Mouse (Mus musculus) lung, postnatal 36 days (tissue): ENCODE measurements around the gene Zfp513.

Source experiments
- DNase-seq: peaks from one replicate; pipeline ENCODE4 v3.0.0; 2022; ENCODE audit warnings: mixed read lengths

Zfp513 gene

DNA sequence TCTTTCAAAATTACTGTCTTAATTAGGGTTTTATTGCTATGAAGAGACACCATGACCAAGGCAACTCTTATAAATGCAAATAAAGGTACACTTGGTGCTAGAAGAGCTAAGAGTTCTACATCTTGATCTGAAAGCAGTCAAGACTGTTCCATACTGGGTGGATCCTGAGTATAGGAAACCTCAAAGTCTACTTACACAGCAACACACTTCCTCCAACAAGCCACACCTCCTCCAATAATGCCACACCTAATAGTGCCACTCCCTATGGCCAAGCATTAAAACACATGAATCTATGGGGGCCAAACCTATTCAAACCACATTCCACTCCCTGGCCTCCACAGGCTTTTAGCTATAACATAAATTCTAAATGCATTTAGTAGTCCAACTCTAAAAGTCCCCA is 39.6 kb downstream of the Zfp513 start:
- no peak for DNase-seq

DNA sequence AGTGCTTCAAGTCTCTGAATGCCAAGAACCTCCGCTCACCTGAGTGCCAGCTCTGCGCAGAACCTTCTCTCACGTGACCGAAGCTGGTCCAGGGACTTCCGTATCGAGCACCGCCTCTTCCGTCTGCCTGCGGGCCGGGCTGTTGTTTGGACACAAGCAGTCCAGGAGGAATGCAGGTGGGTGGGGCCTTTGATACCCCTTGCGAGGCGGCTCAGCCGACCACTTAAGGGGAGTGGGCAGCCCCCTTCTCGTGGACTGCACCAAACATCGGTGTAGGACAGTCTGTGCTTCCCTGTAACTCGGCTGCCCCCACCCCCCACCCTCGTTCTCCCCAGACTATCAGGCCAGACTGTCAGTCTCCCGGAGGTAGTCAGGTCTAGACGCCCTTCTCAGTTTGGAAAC is 48.0 kb downstream of the Zfp513 start, which contains the start of gene Mpv17:
Mpv17 (minus strand) TSS at position 100 of the 402 bp plus-strand sequence.
- peak; percentile 92 for DNase-seq

DNA sequence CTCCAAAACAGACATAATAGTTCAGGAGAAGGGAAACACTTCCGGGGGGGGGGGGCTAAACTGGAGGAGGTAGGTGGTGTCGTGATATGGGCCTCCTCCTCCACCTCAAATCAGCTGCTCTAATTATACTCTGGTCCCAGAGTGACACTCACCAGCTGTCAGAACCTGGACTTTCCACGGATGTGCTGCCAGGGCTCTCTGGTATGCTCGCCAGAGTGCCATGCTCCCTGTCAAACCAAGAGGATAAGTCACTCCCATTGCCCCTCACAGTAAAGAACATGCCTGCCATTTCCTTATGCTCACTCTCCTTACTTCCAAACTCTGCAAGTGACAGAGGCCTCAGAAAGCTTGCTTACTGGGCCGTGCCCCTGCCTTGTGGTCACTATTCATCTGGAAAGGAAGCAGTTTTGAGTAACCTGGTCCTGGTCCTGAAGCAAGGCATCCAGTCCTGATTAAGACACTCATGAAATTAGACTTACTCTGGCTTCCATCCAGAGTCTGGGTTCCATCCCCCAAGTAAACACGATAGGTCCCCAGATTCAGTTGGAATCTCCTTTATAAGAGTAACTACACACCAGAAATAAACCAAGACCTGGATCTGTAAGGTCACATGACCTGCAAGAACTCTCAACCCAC is 48.5 kb downstream of the Zfp513 start:
- DNase-seq: peak; percentile 7

DNA sequence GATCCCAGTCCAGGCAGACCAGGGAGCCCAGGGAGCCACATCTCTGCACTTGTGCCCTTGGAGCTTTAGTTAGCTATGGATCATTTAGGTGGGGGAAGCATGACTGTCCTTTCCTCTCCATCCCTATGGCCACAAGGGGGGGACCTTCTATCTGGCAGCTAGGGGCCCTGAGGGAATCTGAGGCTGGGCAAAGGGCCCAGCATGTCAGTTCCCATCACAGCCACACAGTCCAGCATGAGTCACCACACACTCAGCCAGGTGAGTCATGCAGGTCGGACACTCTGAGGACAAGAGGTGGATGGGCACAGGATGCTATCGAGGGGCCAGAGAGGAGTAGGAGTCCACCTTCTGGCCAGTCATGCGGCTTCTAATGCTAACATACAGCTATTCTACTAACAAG is 50.4 kb downstream of the Zfp513 start:
- no peak for DNase-seq

DNA sequence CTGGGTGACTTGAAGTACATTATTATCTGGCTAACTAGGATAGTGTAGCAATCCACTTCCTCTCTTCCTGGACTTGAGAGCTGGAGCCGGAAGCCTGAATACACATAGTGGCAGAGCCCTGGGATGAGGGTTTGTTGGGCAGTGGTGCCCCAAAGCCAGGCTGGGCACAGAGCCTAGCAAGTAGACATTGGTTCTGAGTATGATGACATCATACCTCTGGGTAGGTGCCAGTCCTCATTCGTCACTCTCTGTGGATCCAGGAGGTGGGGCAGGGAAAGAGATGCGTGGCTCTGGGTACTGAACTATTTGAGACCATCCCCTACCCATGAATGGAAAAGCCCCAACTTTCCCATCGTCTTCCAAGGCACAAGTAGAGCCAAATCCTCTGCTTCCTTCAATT is 52.3 kb downstream of the Zfp513 start:
- peak; percentile 9 for DNase-seq
